Mouse (Mus musculus) left cerebral cortex, adult 2 months (tissue): ENCODE data around the gene Foxd2. TPM values are rescaled to one million over a fixed set of nuclear protein-coding genes. Genes with fewer than 3 reads are reported as not detected.

ENCODE experiments used
- DNase-seq, 2 experiments: peaks; one replicate each; pipeline ENCODE4 v3.0.0; 2021 to 2022; ENCODE audit warnings: low spot score in 2 of 2, mixed read lengths in 1 of 2; ENCODE audit errors: extremely low spot score in 1 of 2
- H3K27ac ChIP-seq: fragments of 200-600 bp; 2 replicates; pipeline ENCODE4 v1.8.1; 2022
- H3K4me3 ChIP-seq: fragments of 200-600 bp; 2 replicates; pipeline ENCODE4 v1.8.1; 2022
- CTCF ChIP-seq: fragments of 200-600 bp; IDR thresholded peaks from 2 replicates; pipeline ENCODE4 v1.8.1; 2022; ENCODE audit warnings: antibody characterized with exemption, mild to moderate bottlenecking, moderate library complexity
- intact Hi-C: fragments of 180-260 bp; cut with DNase I; formaldehyde crosslinking; loops from one replicate; pipeline ENCODE4 v1.15.1; 2025
- total RNA-seq, 2 experiments: library from RNA; stranded (reverse); gene quantifications; 2 replicates each; pipeline ENCODE4 v1.2.3; 2021

The Foxd2 gene
- total RNA-seq, 2 experiments from 2014 or later: 0.35 to 0.63 TPM

GRCm38 (mm10) chr4:114907951-114908828 lies 483 bp downstream of the Foxd2 start:
- peak overlapping the region; percentile 32 for H3K4me3 ChIP-seq
- no peak overlapping the region for H3K27ac ChIP-seq
- DNase-seq: no peak
- intact Hi-C loops: no loop called here
- no peak for TF ChIP-seq CTCF

- Histone ChIP-seq H3K4me3 (peak overlapping the region; percentile 32), H3K27ac (no peak overlapping the region)
- DNase-seq: no peak
- no peak for TF ChIP-seq CTCF
- intact Hi-C loops: no loop called here
These were observed 1.4 kb downstream of the Foxd2 start for GRCm38 (mm10) chr4:114907056-114907917.

- DNase-seq: no peak
- Histone ChIP-seq H3K27ac (no peak overlapping the region), H3K4me3 (no peak overlapping the region)
- intact Hi-C loops: no loop called here
- no peak for TF ChIP-seq CTCF
These were observed 2.5 kb downstream of the Foxd2 start for GRCm38 (mm10) chr4:114905969-114906680.

- no peak overlapping the region for H3K27ac ChIP-seq
- no peak overlapping the region for H3K4me3 ChIP-seq
- DNase-seq: no peak
- intact Hi-C loops: no loop called here
- TF ChIP-seq CTCF: no peak
These were observed 3.2 kb downstream of the Foxd2 start for GRCm38 (mm10) chr4:114905501-114905900.

GRCm38 (mm10) chr4:114903422-114903782 lies 5.3 kb downstream of the Foxd2 start:
- no peak overlapping the region for H3K27ac ChIP-seq
- H3K4me3 ChIP-seq: no peak overlapping the region
- no peak for TF ChIP-seq CTCF
- no peak for DNase-seq
- intact Hi-C loops: loop anchor here (5.0 kb wide), 1 partner anchor 1034 kb away; the partner anchor contains the start of gene Dmbx1

GRCm38 (mm10) chr4:114902641-114903421 lies 5.8 kb downstream of the Foxd2 start:
- DNase-seq: no peak
- TF ChIP-seq CTCF: no peak
- Histone ChIP-seq H3K4me3 (no peak overlapping the region), H3K27ac (no peak overlapping the region)
- intact Hi-C loops: loop anchor here (1.0 to 5.0 kb wide), 2 partner anchors 155 to 1034 kb away; partner anchors contain the start of gene Dmbx1

GRCm38 (mm10) chr4:114901643-114902351 lies 6.9 kb downstream of the Foxd2 start:
- H3K27ac ChIP-seq: no peak overlapping the region
- no peak for DNase-seq
- intact Hi-C loops: loop anchor here (1.0 to 5.0 kb wide), 2 partner anchors 157 to 1036 kb away; partner anchors contain the start of gene Dmbx1
- H3K4me3 ChIP-seq: no peak overlapping the region
- TF ChIP-seq CTCF: no peak

GRCm38 (mm10) chr4:114900866-114901642 lies 7.6 kb downstream of the Foxd2 start:
- no peak for TF ChIP-seq CTCF
- Histone ChIP-seq H3K27ac (no peak overlapping the region), H3K4me3 (no peak overlapping the region)
- intact Hi-C loops: loop anchor here (5.0 kb wide), 1 partner anchor 1036 kb away; the partner anchor contains the start of gene Dmbx1
- no peak for DNase-seq

- no peak for DNase-seq
- no peak for TF ChIP-seq CTCF
- no peak overlapping the region for H3K27ac ChIP-seq
- no peak overlapping the region for H3K4me3 ChIP-seq
- intact Hi-C loops: loop anchor here (5.0 kb wide), 1 partner anchor 1037 kb away; the partner anchor contains the start of gene Dmbx1
These were observed 8.8 kb downstream of the Foxd2 start for GRCm38 (mm10) chr4:114899885-114900284.

- Histone ChIP-seq H3K27ac (no peak overlapping the region), H3K4me3 (no peak overlapping the region)
- DNase-seq: no peak
- intact Hi-C loops: no loop called here
- peak; percentile 21 for TF ChIP-seq CTCF
These were observed 10.8 kb downstream of the Foxd2 start for GRCm38 (mm10) chr4:114897853-114898252.
